Mouse (Mus musculus) cerebellum, adult 18-20 months (tissue): ENCODE data around the gene Zfp868.
"Not testable (repeated sequence)": the region's sequence is repeated elsewhere in the genome, so short reads cannot be mapped to it uniquely, and the experiment has no call there.

Source experiments
- DNase-seq, 2 experiments: peaks; one replicate each; pipeline ENCODE4 v3.0.0; 2021

Gene Zfp868

GRCm38 (mm10) chr8:69625095-69625789, at the start of gene Zfp868:
Zfp868 (minus strand) TSS chr8:69625548.
- peak; percentile 98 to 99 for DNase-seq

- not testable (repeated sequence) for DNase-seq
Measured at GRCm38 (mm10) chr8:69665051-69665450, 39.7 kb upstream of the Zfp868 start.

- no peak for DNase-seq
Measured at GRCm38 (mm10) chr8:69661294-69661693, 35.9 kb upstream of the Zfp868 start.

GRCm38 (mm10) chr8:69654358-69654981, 29.1 kb upstream of the Zfp868 start, which contains the start of gene Zfp964:
Zfp964 (plus strand) TSS chr8:69654479.
- peak; percentile 93 to 94 for DNase-seq

- peak in 1 of 2 experiments; percentile 8 for DNase-seq
Measured at GRCm38 (mm10) chr8:69653808-69654357, 28.5 kb upstream of the Zfp868 start.

- no peak for DNase-seq
Measured at GRCm38 (mm10) chr8:69618078-69618477, 7.3 kb downstream of the Zfp868 start.

GRCm38 (mm10) chr8:69614687-69615086, 10.7 kb downstream of the Zfp868 start:
- no peak for DNase-seq

- DNase-seq, result not testable (repeated sequence)
Measured at GRCm38 (mm10) chr8:69597598-69597997, 27.8 kb downstream of the Zfp868 start.

GRCm38 (mm10) chr8:69584611-69585202, 40.6 kb downstream of the Zfp868 start:
- DNase-seq, result peak; percentile 66 to 70

- DNase-seq, result not testable (repeated sequence)
Measured at GRCm38 (mm10) chr8:69584201-69584600, 41.1 kb downstream of the Zfp868 start.
